Mouse (Mus musculus) neural tube, embryonic 11.5 days (tissue): ENCODE measurements at regions not wholly inside any gene's neighbourhood (a gene's known extent, or its start where the extent isn't known, plus 50 kb on each side); places are given as distances from the start of the nearest gene placed in this dataset.
"Not testable (repeated sequence)": the region's sequence is repeated elsewhere in the genome, so short reads cannot be mapped to it uniquely, and the experiment has no call there.

ENCODE experiments used
- ATAC-seq: fragments of 200-750 bp; cut with Nextera tagmentation; 2 replicates; pipeline ENCODE4 v1.8.0; 2017; ENCODE audit warnings: moderate number of reproducible peaks, mild to moderate bottlenecking, moderate TSS enrichment, moderate library complexity; ENCODE audit not compliant: insufficient read depth, low FRiP score, low TSS enrichment
- DNase-seq: peaks from one replicate; pipeline ENCODE4 v3.0.0-alpha.2; 2015; ENCODE audit warnings: low spot score
- H3K27ac ChIP-seq: fragments of 300-500 bp; sonication (generic); 2 replicates; pipeline ENCODE4 v1.5.1; 2014; ENCODE audit warnings: low read depth, mild to moderate bottlenecking, low read length
- H3K27me3 ChIP-seq: fragments of 300-500 bp; sonication (generic); 2 replicates; pipeline ENCODE4 v1.6.1; 2014; ENCODE audit warnings: mild to moderate bottlenecking, low read length, mixed read lengths; ENCODE audit not compliant: control insufficient read depth, insufficient read depth
- H3K36me3 ChIP-seq: fragments of 300-500 bp; sonication (generic); 2 replicates; pipeline ENCODE4 v1.6.1; 2014; ENCODE audit warnings: mild to moderate bottlenecking, low read length, moderate library complexity, mixed read lengths; ENCODE audit not compliant: control insufficient read depth, insufficient read depth
- H3K4me1 ChIP-seq: fragments of 300-500 bp; sonication (generic); 2 replicates; pipeline ENCODE4 v1.6.1; 2014; ENCODE audit warnings: low read length, mixed read lengths; ENCODE audit not compliant: control insufficient read depth, insufficient read depth
- H3K4me2 ChIP-seq: fragments of 300-500 bp; sonication (generic); 2 replicates; pipeline ENCODE4 v1.6.1; 2014; ENCODE audit warnings: low read depth, mild to moderate bottlenecking, moderate library complexity
- H3K4me3 ChIP-seq: fragments of 300-500 bp; sonication (generic); 2 replicates; pipeline ENCODE4 v1.5.1; 2014; ENCODE audit warnings: low read depth, low read length
- H3K9ac ChIP-seq: fragments of 300-500 bp; sonication (generic); 2 replicates; pipeline ENCODE4 v1.6.1; 2014; ENCODE audit warnings: mild to moderate bottlenecking, low read length
- H3K9me3 ChIP-seq: fragments of 300-500 bp; sonication (generic); 2 replicates; pipeline ENCODE4 v1.6.1; 2016; ENCODE audit warnings: low read length; ENCODE audit not compliant: control insufficient read depth
- WGBS: fragments of 180-500 bp; shearing (Covaris S2); extraction: QIAGEN DNeasy Blood & Tissue Kit; methylation state at CpG from one replicate; pipeline ENCODE4 v1.1.7; 2014; 5-methylcytosine and 5-hydroxymethylcytosine counted together

GRCm38 (mm10) chr16:8914183-8914582, 84.3 kb downstream of the 1810013L24Rik start:
- H3K4me3 ChIP-seq, H3K27me3 ChIP-seq, ATAC-seq, H3K36me3 ChIP-seq, H3K9me3 ChIP-seq, H3K27ac ChIP-seq, H3K4me1 ChIP-seq, H3K4me2 ChIP-seq, DNase-seq, H3K9ac ChIP-seq: not testable (repeated sequence)
- 35% methylated on average over 1 of the region's 1 CpGs for WGBS

- no peak for ATAC-seq
- no peak for DNase-seq
- Histone ChIP-seq H3K4me1 (no peaks in the 10 kb centered on the region), H3K4me3 (no peak overlapping the region), H3K27ac (no peak overlapping the region), H3K9ac (no peak overlapping the region), H3K36me3 (no peaks in the 10 kb centered on the region), H3K27me3 (no peaks in the 10 kb centered on the region), H3K9me3 (no peaks in the 10 kb centered on the region), H3K4me2 (no peak overlapping the region)
- 37% methylated on average over 7 of the region's 7 CpGs for WGBS
Observed at GRCm38 (mm10) chr16:8916091-8916490, 86.2 kb downstream of the 1810013L24Rik start.

GRCm38 (mm10) chr16:8918741-8919535, 89.0 kb downstream of the 1810013L24Rik start:
- Histone ChIP-seq H3K9ac (no peak overlapping the region), H3K36me3 (no peaks in the 10 kb centered on the region), H3K4me2 (no peak overlapping the region), H3K9me3 (no peaks in the 10 kb centered on the region), H3K4me3 (no peak overlapping the region), H3K27ac (no peak overlapping the region), H3K4me1 (no peaks in the 10 kb centered on the region), H3K27me3 (no peaks in the 10 kb centered on the region)
- no peak for DNase-seq
- WGBS = 89% methylated on average over 9 of the region's 9 CpGs
- no peak for ATAC-seq

- DNase-seq (no peak), ATAC-seq (no peak)
- 91% methylated on average over 4 of the region's 4 CpGs for WGBS
- no peaks in the 10 kb centered on the region for H3K4me1 ChIP-seq
- H3K4me3 ChIP-seq = no peak overlapping the region
- no peak overlapping the region for H3K27ac ChIP-seq
- no peaks in the 10 kb centered on the region for H3K27me3 ChIP-seq
- H3K9me3 ChIP-seq = no peaks in the 10 kb centered on the region
- no peak overlapping the region for H3K9ac ChIP-seq
- H3K36me3 ChIP-seq = no peaks in the 10 kb centered on the region
- H3K4me2 ChIP-seq = no peak overlapping the region
Observed at GRCm38 (mm10) chr16:8924732-8925131, 94.8 kb downstream of the 1810013L24Rik start.

- Histone ChIP-seq H3K9ac (no peak overlapping the region), H3K27ac (no peak overlapping the region), H3K4me2 (no peak overlapping the region), H3K36me3 (no peaks in the 10 kb centered on the region), H3K27me3 (no peaks in the 10 kb centered on the region), H3K9me3 (no peaks in the 10 kb centered on the region), H3K4me3 (no peak overlapping the region), H3K4me1 (no peaks in the 10 kb centered on the region)
- no peak for DNase-seq
- ATAC-seq = no peak
Observed at GRCm38 (mm10) chr16:8931961-8932360, 102.1 kb downstream of the 1810013L24Rik start.

- 89% methylated on average over 3 of the region's 3 CpGs for WGBS
- H3K4me3 ChIP-seq = no peak overlapping the region
- no peak for ATAC-seq
Observed at GRCm38 (mm10) chr16:8933121-8933520, 103.2 kb downstream of the 1810013L24Rik start.

GRCm38 (mm10) chr16:8936446-8936845, 106.5 kb downstream of the 1810013L24Rik start:
- DNase-seq (no peak), ATAC-seq (no peak)
- Histone ChIP-seq H3K27me3 (no peaks in the 10 kb centered on the region), H3K9ac (no peak overlapping the region), H3K36me3 (no peaks in the 10 kb centered on the region), H3K4me2 (no peak overlapping the region), H3K27ac (no peak overlapping the region), H3K9me3 (no peaks in the 10 kb centered on the region), H3K4me3 (no peak overlapping the region), H3K4me1 (no peaks in the 10 kb centered on the region)

More at GRCm38 (mm10) chr16:8933121-8933520, 103.2 kb downstream of the 1810013L24Rik start:
- H3K9me3 ChIP-seq = no peaks in the 10 kb centered on the region
- H3K4me1 ChIP-seq = no peaks in the 10 kb centered on the region
- no peaks in the 10 kb centered on the region for H3K36me3 ChIP-seq
- H3K9ac ChIP-seq = no peak overlapping the region
- DNase-seq = no peak
- H3K27ac ChIP-seq = no peak overlapping the region
- H3K4me2 ChIP-seq = no peak overlapping the region
- no peaks in the 10 kb centered on the region for H3K27me3 ChIP-seq

GRCm38 (mm10) chr16:8938516-8938915, 108.6 kb downstream of the 1810013L24Rik start:
- no peaks in the 10 kb centered on the region for H3K36me3 ChIP-seq
- 52% methylated on average over 5 of the region's 5 CpGs for WGBS
- H3K4me3 ChIP-seq = no peak overlapping the region
- DNase-seq = no peak
- no peak overlapping the region for H3K4me2 ChIP-seq
- no peak overlapping the region for H3K9ac ChIP-seq
- no peaks in the 10 kb centered on the region for H3K27me3 ChIP-seq
- no peaks in the 10 kb centered on the region for H3K4me1 ChIP-seq
- H3K9me3 ChIP-seq = no peaks in the 10 kb centered on the region
- H3K27ac ChIP-seq = no peak overlapping the region
- no peak for ATAC-seq

- no peaks in the 10 kb centered on the region for H3K4me1 ChIP-seq
- H3K27me3 ChIP-seq = no peaks in the 10 kb centered on the region
- no peak overlapping the region for H3K9ac ChIP-seq
- no peak for DNase-seq
- ATAC-seq = no peak
- H3K27ac ChIP-seq = no peak overlapping the region
- H3K36me3 ChIP-seq = no peaks in the 10 kb centered on the region
- H3K4me2 ChIP-seq = no peak overlapping the region
- H3K9me3 ChIP-seq = no peaks in the 10 kb centered on the region
- 47% methylated on average over 7 of the region's 7 CpGs for WGBS
- H3K4me3 ChIP-seq = no peak overlapping the region
Observed at GRCm38 (mm10) chr16:8939136-8939535, 109.2 kb downstream of the 1810013L24Rik start.
